Mouse (Mus musculus) adrenal gland, adult (tissue): ENCODE results near the gene Aatk.
A peak's percentile ranks its signal among the peaks of the same experiment; 100 is the strongest.

ENCODE experiments used
- DNase-seq, 2 experiments: peaks; one replicate each; pipeline ENCODE4 v3.0.0; 2022 to 2023; ENCODE audit warnings: low spot score in 1 of 2; ENCODE audit not compliant: inconsistent age in 2 of 2

Gene Aatk

GRCm38 (mm10) chr11:119997351-119997750 lies 49.6 kb downstream of the Aatk start:
- peak; percentile 67 to 80 for DNase-seq

GRCm38 (mm10) chr11:119991338-119991678 lies 55.7 kb downstream of the Aatk start:
- DNase-seq: peak; percentile 93 to 97

GRCm38 (mm10) chr11:119990658-119991337 lies 56.2 kb downstream of the Aatk start:
- peak; percentile 42 to 65 for DNase-seq

GRCm38 (mm10) chr11:119989115-119989564 lies 57.8 kb downstream of the Aatk start:
- peak; percentile 72 to 84 for DNase-seq

GRCm38 (mm10) chr11:119988391-119988790 lies 58.6 kb downstream of the Aatk start:
- DNase-seq: peak in 1 of 2 experiments; percentile 62

GRCm38 (mm10) chr11:119987876-119988275 lies 59.1 kb downstream of the Aatk start:
- no peak for DNase-seq

GRCm38 (mm10) chr11:119986751-119987425 lies 60.1 kb downstream of the Aatk start:
- no peak for DNase-seq

- no peak for DNase-seq
These were observed 63.8 kb downstream of the Aatk start for GRCm38 (mm10) chr11:119983151-119983550.

- no peak for DNase-seq
These were observed 64.7 kb downstream of the Aatk start for GRCm38 (mm10) chr11:119982236-119982635.

- no peak for DNase-seq
These were observed 65.2 kb downstream of the Aatk start for GRCm38 (mm10) chr11:119981769-119982168.

GRCm38 (mm10) chr11:119979596-119980385 lies 67.2 kb downstream of the Aatk start:
- DNase-seq: no peak

GRCm38 (mm10) chr11:119978701-119979100 lies 68.3 kb downstream of the Aatk start:
- DNase-seq: no peak

GRCm38 (mm10) chr11:119975739-119976501 lies 71.0 kb downstream of the Aatk start:
- DNase-seq: peak; percentile 84 to 94

- DNase-seq: peak in 1 of 2 experiments; percentile 53
These were observed 73.2 kb downstream of the Aatk start for GRCm38 (mm10) chr11:119973789-119974188.

- DNase-seq: no peak
These were observed 76.7 kb downstream of the Aatk start for GRCm38 (mm10) chr11:119970021-119970851.

- DNase-seq: no peak
These were observed 79.1 kb downstream of the Aatk start for GRCm38 (mm10) chr11:119967892-119968291.

- DNase-seq: no peak
These were observed 79.6 kb downstream of the Aatk start for GRCm38 (mm10) chr11:119967401-119967800.

- DNase-seq: no peak
These were observed 80.7 kb downstream of the Aatk start for GRCm38 (mm10) chr11:119966294-119966693.

- no peak for DNase-seq
These were observed 81.9 kb downstream of the Aatk start for GRCm38 (mm10) chr11:119965053-119965452.

- no peak for DNase-seq
These were observed 85.5 kb downstream of the Aatk start for GRCm38 (mm10) chr11:119961511-119961910.
